Mouse (Mus musculus): Measurements from ENCODE around the gene Usp10.

The Usp10 gene

DNA sequence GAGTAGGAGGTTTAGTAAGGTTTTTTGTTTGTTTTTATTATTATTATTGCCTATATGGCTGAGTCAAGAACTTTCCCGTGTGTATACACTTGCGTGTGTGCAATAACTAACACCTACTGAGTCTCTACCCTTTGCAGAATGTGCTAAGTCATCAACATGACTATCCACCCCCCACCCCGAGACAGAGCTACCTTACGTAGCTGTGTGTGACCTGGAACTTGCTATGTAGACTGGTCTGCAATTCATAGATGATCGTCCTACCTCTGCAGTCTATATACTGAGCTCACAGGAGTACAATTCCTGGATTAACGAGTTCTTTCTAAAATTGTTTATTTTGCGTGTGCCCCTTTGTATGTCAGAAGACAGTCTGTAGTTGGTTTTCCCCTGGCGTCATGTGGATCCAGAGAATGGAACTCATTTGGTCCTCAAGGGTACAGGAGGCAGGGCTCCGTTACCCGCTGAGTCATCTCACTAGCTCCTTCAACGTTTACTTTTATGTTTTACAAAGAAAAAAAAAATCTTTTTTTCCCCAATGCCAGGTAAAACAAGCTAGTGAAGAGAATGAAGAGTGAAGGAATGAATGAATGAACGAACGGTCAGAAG lies at the start of gene Usp10:
Gene Usp10, plus strand, starts transcription at position 417 of the 603 bp plus-strand sequence.
- in situ Hi-C loops (cut with MboI; ENCODE audit: unreplicated experiment in 2 of 2): loop anchor here (10.0 kb wide), 2 partner anchors 125 to 475 kb away; partner anchors contain the start of gene Osgin1 (in 1 of the 2)

DNA sequence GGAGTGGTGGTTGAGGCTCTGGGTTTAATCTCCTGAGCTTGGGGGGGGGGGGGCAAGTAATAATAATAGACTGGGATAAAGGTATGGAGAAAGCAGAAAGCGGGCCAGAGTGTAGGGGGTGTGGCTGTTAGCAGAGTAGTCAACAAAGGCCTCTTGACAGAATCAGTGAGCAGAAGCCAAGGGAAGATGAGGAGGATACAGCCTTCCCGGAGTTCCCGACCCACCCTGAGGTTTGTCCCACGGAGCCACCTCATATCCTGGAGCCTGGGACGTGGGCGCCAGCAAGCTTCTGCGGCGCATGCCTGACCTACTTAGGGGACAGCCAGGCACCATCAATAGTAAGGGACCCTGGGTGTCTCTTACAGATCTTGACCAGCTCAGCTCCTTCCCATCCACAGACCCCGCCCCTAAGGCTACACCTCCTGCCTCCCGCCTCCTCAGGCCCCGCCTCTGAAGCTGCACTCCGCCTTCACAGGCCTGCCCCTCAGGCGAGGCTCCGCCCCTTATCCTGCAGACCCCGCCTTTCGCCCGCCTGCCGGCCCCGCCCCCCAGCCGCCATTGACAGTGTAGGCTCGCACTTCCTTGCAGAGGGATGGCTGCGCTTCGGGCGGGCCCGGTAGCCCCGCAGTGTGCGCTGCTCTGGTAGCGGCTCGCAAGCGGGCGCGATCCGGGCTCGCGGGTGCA lies 48.3 kb upstream of the Usp10 start, which contains the start of gene Klhl36:
Gene Klhl36, plus strand, starts transcription at position 561 of the 684 bp plus-strand sequence.
- in situ Hi-C loops (cut with MboI; ENCODE audit: unreplicated experiment in 2 of 2): no loop called here

DNA sequence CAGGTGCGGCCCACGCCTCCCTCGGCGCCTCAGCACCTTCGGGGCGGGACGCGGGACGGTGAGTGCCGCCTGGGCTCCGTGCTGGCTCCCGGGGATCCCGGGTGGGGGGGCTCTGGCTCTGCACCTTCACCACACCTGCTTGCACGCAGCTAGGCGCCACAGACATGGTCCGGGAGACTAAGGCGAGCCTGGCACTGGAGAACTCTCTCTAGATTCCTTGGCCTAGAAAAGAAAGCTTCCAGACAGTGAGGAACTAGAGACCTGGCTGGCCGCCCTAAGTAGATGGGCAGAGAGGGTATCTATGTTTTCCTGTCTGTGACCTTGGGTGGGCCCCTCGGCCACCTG lies 47.8 kb upstream of the Usp10 start:
- in situ Hi-C loops (cut with MboI; ENCODE audit: unreplicated experiment in 2 of 2): no loop called here

DNA sequence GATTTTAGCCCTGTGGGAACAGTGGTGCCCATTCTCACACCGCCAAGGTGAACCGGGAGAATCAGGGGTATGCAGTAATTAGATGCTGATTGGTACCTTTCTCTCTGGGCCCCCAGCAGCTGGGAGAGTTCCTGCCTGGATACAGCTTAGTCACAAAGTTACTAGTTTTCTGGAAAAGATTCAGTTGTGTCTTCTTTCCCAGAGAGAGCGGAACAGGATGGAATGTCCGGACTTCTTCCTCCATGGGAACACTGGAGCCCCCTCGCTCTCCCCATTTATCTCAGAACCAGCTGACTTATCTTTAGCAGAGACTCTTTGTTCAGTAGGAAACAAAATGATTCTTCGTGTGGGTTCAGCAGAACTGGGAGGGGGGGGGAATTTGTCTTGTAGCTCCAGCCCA lies 47.4 kb upstream of the Usp10 start:
- in situ Hi-C loops (cut with MboI; ENCODE audit: unreplicated experiment in 2 of 2): no loop called here

GRCm38 (mm10) chr8:119869616-119870015 lies 40.5 kb upstream of the Usp10 start:
- in situ Hi-C loops (cut with MboI; ENCODE audit: unreplicated experiment in 2 of 2): no loop called here

- in situ Hi-C loops (cut with MboI; ENCODE audit: unreplicated experiment in 2 of 2): no loop called here
Observed at GRCm38 (mm10) chr8:119873181-119873580, 37.0 kb upstream of the Usp10 start.

DNA sequence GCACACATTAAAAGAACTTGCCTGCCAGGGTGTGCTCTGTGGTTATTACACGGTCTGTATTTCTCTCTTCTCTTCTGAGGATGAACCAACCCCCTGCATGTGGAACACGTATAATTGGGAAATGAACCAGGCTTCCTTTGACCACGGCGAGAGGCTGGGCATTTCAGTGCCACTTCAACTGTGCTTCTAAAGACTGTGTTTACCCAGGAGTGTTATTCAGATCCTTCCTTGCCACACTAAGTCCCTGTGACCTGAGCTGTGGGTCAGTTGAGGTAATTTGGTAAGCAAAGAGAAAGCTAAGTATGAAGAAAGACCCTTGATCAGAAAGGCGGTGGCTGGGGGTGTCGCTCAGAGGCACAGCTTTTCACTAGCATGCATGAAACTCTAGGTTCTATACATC lies 28.9 kb upstream of the Usp10 start:
- in situ Hi-C loops (cut with MboI; ENCODE audit: unreplicated experiment in 2 of 2): no loop called here

GRCm38 (mm10) chr8:119881917-119882316 lies 28.2 kb upstream of the Usp10 start:
- in situ Hi-C loops (cut with MboI; ENCODE audit: unreplicated experiment in 2 of 2): no loop called here

GRCm38 (mm10) chr8:119883281-119883680 lies 26.9 kb upstream of the Usp10 start:
- in situ Hi-C loops (cut with MboI; ENCODE audit: unreplicated experiment in 2 of 2): no loop called here

- in situ Hi-C loops (cut with MboI; ENCODE audit: unreplicated experiment in 2 of 2): no loop called here
Observed at GRCm38 (mm10) chr8:119885612-119886011, 24.5 kb upstream of the Usp10 start.

- in situ Hi-C loops (cut with MboI; ENCODE audit: unreplicated experiment in 2 of 2): no loop called here
Observed at GRCm38 (mm10) chr8:119887130-119887529, 23.0 kb upstream of the Usp10 start.

DNA sequence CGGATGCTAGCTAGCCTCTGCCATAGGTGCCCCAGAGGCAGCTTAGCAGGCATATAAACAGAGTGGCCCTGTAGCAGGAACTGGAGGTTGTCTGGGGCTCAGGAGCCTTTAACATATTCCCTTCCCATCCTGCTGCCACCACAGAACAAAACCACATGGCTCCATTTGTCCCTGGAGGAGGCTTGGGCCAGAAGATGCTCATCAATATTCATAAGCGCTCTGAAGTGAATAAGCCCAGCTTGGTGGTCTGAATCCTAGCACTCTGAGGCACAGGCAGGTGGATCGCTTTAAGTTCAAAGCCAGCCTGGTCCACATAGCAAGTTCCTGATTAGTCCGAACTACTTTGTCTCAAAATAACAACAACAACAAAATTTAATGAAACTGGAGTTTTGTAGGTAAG lies 22.1 kb upstream of the Usp10 start:
- in situ Hi-C loops (cut with MboI; ENCODE audit: unreplicated experiment in 2 of 2): no loop called here

DNA sequence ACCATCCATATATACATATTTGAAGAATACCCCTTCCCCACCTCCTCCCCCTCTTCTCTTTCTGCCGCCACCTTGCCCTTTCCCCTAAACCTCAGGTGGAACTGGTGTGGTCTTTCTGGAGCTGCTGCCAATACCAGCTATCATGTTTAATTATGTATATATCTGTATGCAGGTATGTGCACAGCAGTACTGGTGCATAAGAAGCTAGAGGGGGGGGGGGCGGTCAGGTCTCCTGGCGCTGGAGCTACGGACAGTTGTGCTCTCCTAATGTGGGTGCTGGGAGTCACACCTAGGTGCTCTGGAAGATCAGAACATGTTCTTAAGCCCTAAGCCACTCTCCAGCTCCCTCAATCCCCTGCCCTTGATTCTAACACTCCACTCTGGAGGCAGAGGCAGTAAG lies 13.1 kb upstream of the Usp10 start:
- in situ Hi-C loops (cut with MboI; ENCODE audit: unreplicated experiment in 2 of 2): no loop called here

DNA sequence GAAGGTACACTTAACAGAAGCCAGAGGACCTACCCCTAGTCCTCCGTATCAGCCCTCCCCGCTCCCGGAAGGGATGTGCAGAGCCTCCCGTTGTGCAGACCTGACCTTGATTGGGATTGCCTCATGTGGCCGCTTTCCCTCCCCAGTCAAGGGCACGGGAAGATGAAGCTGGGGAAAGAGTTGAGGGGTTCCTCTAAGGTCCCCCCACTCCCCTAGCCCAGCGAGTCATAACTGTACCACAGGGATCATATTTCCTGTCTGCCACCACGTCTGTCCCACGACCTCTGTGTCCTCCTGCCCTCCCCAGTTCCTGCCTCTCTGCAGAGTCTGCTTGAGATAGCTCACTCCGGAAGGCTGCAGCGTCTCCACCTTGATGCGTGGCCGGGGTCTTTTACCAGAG lies 12.2 kb upstream of the Usp10 start:
- in situ Hi-C loops (cut with MboI; ENCODE audit: unreplicated experiment in 2 of 2): no loop called here

- in situ Hi-C loops (cut with MboI; ENCODE audit: unreplicated experiment in 2 of 2): no loop called here
Observed at GRCm38 (mm10) chr8:119901349-119901748, 8.8 kb upstream of the Usp10 start.

DNA sequence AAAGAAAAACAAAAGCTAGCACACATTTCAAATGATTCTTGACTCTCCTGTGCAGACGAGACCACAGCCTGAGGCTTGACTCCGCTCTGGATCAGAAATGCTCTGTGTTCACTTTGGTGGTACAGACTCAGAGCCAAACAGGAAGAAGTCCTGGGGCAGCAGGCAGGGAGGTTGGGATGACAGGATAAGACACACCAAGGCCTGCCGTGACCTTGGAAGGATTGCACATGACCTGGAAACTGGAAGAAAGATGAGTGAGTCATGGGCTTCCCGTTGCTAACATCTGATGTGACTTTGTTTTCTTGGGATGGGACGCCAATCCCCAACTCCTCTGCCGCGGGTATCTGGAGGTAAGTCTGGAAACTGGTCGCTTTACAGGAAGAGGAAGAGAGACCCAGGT lies 8.2 kb upstream of the Usp10 start:
- in situ Hi-C loops (cut with MboI; ENCODE audit: unreplicated experiment in 2 of 2): no loop called here

DNA sequence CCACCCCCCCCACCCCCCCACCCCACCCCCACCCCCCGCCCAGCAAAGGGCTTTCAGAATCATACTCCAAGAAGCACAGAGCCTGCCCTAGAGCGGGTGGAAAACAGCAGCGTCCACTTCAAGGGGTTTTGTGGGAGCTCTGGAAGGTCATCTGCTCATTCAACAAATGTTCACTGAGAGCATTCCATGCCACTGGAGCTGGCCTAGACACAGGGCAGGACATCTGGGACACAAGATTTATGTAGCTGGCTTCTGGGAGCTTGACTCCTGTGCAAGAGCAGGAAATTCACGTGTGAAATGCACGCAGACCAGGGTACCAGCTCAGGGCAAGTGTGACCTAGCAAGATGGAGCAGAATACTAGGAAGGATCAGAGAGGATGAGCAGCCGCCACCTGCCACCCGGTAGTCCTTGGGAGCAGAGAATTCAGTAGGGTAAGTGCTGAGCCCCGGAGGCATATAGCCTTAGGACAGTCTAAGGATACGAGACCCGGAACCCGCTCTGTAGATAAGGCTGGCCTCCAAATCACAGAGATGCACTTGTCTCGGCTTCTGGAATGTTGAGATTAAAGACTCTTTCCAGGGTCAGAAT lies 5.7 kb upstream of the Usp10 start:
- in situ Hi-C loops (cut with MboI; ENCODE audit: unreplicated experiment in 2 of 2): no loop called here

DNA sequence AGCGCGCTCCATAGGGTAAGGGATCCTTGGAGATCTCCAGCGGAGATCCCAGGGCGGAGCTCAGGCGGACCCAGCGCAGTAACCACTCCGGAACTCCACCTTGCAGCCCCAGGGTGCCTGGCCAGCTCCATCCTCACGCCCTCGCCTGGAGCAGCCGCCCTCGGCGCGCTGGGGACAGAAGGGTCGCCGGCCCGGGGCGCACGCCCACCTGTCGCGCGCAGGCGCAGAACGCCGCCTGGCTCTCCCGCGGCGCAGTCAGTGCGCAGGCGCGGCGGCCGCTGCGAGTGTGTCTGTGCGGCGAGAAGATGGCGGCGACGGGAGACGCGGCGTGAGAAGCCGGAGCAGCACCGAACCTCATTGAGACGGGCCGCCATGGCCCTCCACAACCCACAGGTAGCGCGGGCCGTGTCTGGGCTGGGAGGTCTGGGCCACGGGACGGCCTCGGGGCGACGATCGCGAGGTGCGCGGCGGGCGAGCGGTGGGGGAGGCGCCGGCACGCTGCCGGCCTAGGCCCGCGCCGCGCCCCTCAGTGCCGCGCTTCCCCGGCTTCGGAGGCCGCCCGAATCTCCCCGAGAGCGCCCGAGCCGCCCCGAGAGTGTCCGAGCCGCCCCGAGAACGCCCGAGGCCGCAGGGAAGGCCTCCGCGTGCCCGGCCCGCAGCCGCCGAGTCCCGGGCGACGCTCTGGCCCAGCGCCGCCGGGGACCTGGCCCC lies 542 bp downstream of the Usp10 start, which contains the start of gene Gm20388:
Gene Gm20388, plus strand, starts transcription at position 295 of the 711 bp plus-strand sequence.
- in situ Hi-C loops (cut with MboI; ENCODE audit: unreplicated experiment in 2 of 2): loop anchor here (10.0 kb wide), 2 partner anchors 126 to 476 kb away; partner anchors contain the start of gene Osgin1 (in 1 of the 2)

- in situ Hi-C loops (cut with MboI; ENCODE audit: unreplicated experiment in 2 of 2): loop anchor here (10.0 kb wide), 2 partner anchors 127 to 477 kb away; partner anchors contain the start of gene Osgin1 (in 1 of the 2)
Observed at GRCm38 (mm10) chr8:119911258-119911962, 1.2 kb downstream of the Usp10 start.

DNA sequence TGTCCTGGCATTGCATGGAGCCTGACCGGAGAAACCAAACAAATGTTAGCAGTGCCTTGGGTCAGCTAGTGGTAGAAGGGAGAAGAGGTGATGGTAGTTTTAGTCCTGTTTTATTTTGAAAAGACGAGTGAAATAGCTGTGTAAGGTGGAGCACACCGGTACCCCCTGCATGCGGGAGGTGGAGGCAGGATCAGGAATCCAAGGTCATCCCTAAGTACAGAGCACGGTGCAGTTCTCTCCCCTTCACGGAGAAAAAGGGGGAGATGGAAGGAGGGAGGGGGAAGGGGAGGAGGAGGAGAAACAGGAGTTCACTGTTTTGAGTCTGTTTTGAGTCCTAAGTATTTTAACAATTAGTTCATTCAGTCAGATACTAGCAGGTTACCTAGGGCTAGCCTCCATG lies 2.5 kb downstream of the Usp10 start:
- in situ Hi-C loops (cut with MboI; ENCODE audit: unreplicated experiment in 2 of 2): loop anchor here (10.0 kb wide), 2 partner anchors 128 to 478 kb away; partner anchors contain the start of gene Osgin1 (in 1 of the 2)

All from v-Abl transformed pro-B cells (cell line).